Mouse (Mus musculus) bone marrow macrophage, adult 2 months (primary cell): ENCODE measurements around the gene Pcdh7.

Experiments
- CTCF ChIP-seq: IDR thresholded peaks from 2 replicates; pipeline ENCODE4 v1.5.1; 2012; ENCODE audit warnings: low read depth, mild to moderate bottlenecking, low read length, moderate library complexity
- POLR2A ChIP-seq: IDR thresholded peaks from 2 replicates; pipeline ENCODE4 v1.6.1; 2012; ENCODE audit warnings: mild to moderate bottlenecking, low read depth, low read length, borderline replicate concordance

- TF ChIP-seq POLR2A = no peak
- no peak for TF ChIP-seq CTCF
These were observed 3.5 kb downstream of the Pcdh7 start for GRCm38 (mm10) chr5:57721148-57721712.
